Mouse (Mus musculus): Measurements from ENCODE around the gene Ccdc187. TPM values are rescaled to one million over a fixed set of nuclear protein-coding genes. Genes with fewer than 3 reads are reported as not detected.

Ccdc187 gene
- polyA plus RNA-seq, 2 experiments, result 0.03 to 0.26 TPM

DNA sequence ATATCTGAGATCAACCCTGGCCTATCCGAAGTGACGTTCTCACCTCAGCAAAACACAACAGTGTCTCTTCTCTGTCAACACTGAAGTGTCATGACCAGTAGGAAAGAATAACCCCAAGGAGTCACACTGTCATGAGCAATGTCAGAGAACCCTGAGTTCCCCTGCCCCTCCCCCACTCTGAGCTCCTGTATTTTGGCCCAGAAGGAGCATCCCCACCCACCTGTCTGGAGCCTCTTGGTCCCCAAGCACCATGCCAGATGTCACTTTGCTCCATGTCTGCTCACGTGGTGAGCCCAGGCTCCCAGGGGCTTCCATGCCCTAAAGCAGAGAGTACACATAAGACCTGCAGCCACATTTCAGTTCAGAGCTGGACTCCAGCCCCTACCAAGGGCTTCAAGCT lies 14.6 kb downstream of the Ccdc187 start:
- no peak for ATAC-seq (ENCODE audit: low FRiP score, low read depth)
- no peak for TF ChIP-seq POLR2A (IDR thresholded peaks at IDR 0.05; ENCODE audit: borderline replicate concordance, extremely low read depth, insufficient read depth, insufficient read length)
- Histone ChIP-seq H3K27me3 (ENCODE audit: control insufficient read depth, insufficient read depth, low read length) (no peaks in the 10 kb centered on the region), H3K36me3 (ENCODE audit: control insufficient read depth, insufficient read depth, low read length) (no peaks in the 10 kb centered on the region), H3K9me3 (ENCODE audit: control insufficient read depth, low read length) (no peaks in the 10 kb centered on the region), H3K4me3 (replicated peaks; ENCODE audit: low read length) (no peak overlapping the region), H3K9ac (ENCODE audit: low read depth, low read length, severe bottlenecking) (no peak overlapping the region), H3K27ac (replicated peaks; ENCODE audit: low read depth, low read length) (no peak overlapping the region), H3K4me1 (ENCODE audit: control insufficient read depth, insufficient read depth, low read length) (no peaks in the 10 kb centered on the region), H3K4me2 (replicated peaks; ENCODE audit: low read depth, low read length, severe bottlenecking) (no peak overlapping the region)
- 84% methylated on average over 3 of the region's 3 CpGs for WGBS
- no peak for DNase-seq (ENCODE audit: low spot score)

DNA sequence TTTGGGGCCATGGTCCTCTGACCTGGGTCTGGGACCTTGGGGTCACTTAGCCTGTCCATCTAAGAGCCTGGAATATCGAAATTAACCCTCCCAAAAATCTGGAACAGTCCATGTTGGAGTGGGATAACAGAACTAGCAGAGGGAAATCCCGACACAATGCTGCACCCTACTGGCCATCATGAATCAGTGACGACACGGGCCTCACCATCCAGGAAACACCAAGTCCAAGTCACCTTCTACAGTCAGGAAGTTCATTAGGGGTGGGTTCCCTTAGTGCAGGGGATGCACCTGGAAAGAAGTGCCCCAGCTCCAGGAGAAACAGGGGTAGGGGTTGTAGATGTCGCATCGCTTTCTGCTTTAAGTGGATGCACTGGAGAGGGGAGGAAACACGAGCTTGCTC lies 20.7 kb downstream of the Ccdc187 start:
- Histone ChIP-seq H3K9me3 (ENCODE audit: control insufficient read depth, low read length) (no peaks in the 10 kb centered on the region), H3K4me3 (replicated peaks; ENCODE audit: low read length) (no peak overlapping the region), H3K4me1 (ENCODE audit: control insufficient read depth, insufficient read depth, low read length) (peaks cover 5% of the 10 kb centered on the region; the same call in 1 of the 2 replicates), H3K36me3 (ENCODE audit: control insufficient read depth, insufficient read depth, low read length) (no peaks in the 10 kb centered on the region), H3K4me2 (replicated peaks; ENCODE audit: low read depth, low read length, severe bottlenecking) (no peak overlapping the region), H3K27ac (replicated peaks; ENCODE audit: low read depth, low read length) (no peak overlapping the region), H3K27me3 (ENCODE audit: control insufficient read depth, insufficient read depth, low read length) (no peaks in the 10 kb centered on the region), H3K9ac (ENCODE audit: low read depth, low read length, severe bottlenecking) (no peak overlapping the region)
- ATAC-seq (ENCODE audit: low FRiP score, low read depth) (peak; percentile 81; the same call in 1 of the 2 replicates), DNase-seq (ENCODE audit: low spot score) (peak; percentile 72)
- TF ChIP-seq POLR2A (IDR thresholded peaks at IDR 0.05; ENCODE audit: borderline replicate concordance, extremely low read depth, insufficient read depth, insufficient read length), result no peak
- 19% methylated on average over 7 of the region's 7 CpGs for WGBS

DNA sequence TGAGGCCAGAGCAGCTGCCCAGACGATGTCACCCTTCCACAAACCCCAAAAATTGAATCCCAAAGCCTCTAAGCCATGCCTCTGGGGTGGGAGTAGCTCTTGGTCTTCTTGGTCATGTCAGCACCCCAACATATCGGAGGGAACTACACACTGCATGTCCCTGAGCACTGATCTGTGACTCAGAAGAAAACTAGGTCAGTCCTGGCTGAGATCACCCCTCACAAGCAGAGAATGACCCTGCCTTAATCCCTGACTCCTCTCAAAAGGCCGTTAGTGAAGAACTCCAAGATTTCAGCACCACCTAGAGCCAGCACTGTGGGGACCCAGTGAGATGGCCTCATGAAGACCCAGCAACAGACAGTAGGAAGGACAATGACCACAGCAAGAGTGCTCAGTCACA lies 26.1 kb downstream of the Ccdc187 start:
- ATAC-seq (ENCODE audit: low FRiP score, low read depth), result no peak
- TF ChIP-seq POLR2A (IDR thresholded peaks at IDR 0.05; ENCODE audit: borderline replicate concordance, extremely low read depth, insufficient read depth, insufficient read length), result no peak
- H3K27me3 ChIP-seq (ENCODE audit: control insufficient read depth, insufficient read depth, low read length), result no peaks in the 10 kb centered on the region
- no peak overlapping the region for H3K4me2 ChIP-seq (replicated peaks; ENCODE audit: low read depth, low read length, severe bottlenecking)
- DNase-seq (ENCODE audit: low spot score), result no peak
- no peaks in the 10 kb centered on the region for H3K36me3 ChIP-seq (ENCODE audit: control insufficient read depth, insufficient read depth, low read length)
- H3K9me3 ChIP-seq (ENCODE audit: control insufficient read depth, low read length), result no peaks in the 10 kb centered on the region
- H3K4me3 ChIP-seq (replicated peaks; ENCODE audit: low read length), result no peak overlapping the region
- peaks cover 17% of the 10 kb centered on the region for H3K4me1 ChIP-seq (ENCODE audit: control insufficient read depth, insufficient read depth, low read length)
- no peak overlapping the region for H3K9ac ChIP-seq (ENCODE audit: low read depth, low read length, severe bottlenecking)
- no peak overlapping the region for H3K27ac ChIP-seq (replicated peaks; ENCODE audit: low read depth, low read length)
- 58% methylated on average over 3 of the region's 3 CpGs for WGBS

DNA sequence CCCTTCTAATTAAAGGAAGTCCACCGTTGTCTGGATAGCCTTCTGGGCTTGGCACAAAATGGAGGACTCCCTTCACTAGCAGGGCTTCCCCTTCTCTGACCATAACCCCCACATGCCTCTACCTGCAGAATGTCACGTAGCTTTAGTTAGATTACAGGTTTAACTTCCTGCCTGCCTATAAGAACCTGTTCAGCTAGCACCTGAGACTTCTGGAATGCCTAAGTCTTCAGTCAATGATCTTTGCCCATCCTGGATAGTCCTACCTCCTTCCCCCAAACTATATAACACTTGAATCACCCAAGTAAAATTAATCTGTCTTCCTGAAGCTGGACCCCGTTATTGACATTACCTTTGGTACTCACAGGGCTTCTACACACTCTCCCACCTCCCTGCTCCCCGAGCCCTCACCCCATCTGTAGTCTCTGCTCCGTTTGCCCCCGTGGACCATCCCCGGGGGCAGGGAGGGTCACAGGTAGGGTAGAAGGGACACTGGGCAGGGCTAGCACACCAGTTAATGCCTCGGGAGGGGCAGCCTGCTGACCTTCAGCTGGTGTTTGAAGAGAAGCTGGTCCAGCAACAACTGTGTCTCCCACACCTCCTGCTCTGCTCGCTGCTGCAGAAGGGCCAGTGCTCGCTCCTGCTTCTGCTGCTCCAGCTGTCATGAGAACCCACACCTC lies 28.2 kb downstream of the Ccdc187 start:
- Histone ChIP-seq H3K27ac (replicated peaks; ENCODE audit: low read depth, low read length) (no peak overlapping the region), H3K4me2 (replicated peaks; ENCODE audit: low read depth, low read length, severe bottlenecking) (no peak overlapping the region), H3K36me3 (ENCODE audit: control insufficient read depth, insufficient read depth, low read length) (no peaks in the 10 kb centered on the region), H3K27me3 (ENCODE audit: control insufficient read depth, insufficient read depth, low read length) (no peaks in the 10 kb centered on the region), H3K9ac (ENCODE audit: low read depth, low read length, severe bottlenecking) (no peak overlapping the region), H3K4me1 (ENCODE audit: control insufficient read depth, insufficient read depth, low read length) (peaks cover 17% of the 10 kb centered on the region), H3K4me3 (replicated peaks; ENCODE audit: low read length) (no peak overlapping the region), H3K9me3 (ENCODE audit: control insufficient read depth, low read length) (no peaks in the 10 kb centered on the region)
- 77% methylated on average over 10 of the region's 10 CpGs for WGBS
- ATAC-seq (ENCODE audit: low FRiP score, low read depth) (no peak), DNase-seq (ENCODE audit: low spot score) (no peak)
- no peak for TF ChIP-seq POLR2A (IDR thresholded peaks at IDR 0.05; ENCODE audit: borderline replicate concordance, extremely low read depth, insufficient read depth, insufficient read length)

DNA sequence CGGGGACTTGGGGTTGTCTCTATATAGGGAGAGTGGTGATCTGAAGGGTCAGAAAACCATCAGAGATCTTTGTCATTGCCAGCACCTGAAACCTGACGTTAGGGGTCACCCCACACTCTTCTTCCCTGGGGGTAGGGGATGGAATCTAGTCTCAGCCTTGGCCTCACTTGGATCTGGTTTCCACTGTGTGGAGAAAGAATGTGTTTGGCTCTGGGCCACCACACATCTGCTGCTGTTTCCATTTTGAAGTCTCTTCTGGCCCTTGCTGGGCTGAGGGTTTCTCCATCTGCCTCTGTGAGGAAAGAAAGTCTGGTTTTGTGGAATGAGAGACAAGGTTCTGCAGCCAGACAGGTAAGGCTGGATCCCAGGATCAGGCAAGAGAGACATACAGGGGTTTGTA lies 29.3 kb downstream of the Ccdc187 start:
- Histone ChIP-seq H3K9me3 (ENCODE audit: control insufficient read depth, low read length) (no peaks in the 10 kb centered on the region), H3K4me3 (replicated peaks; ENCODE audit: low read length) (no peak overlapping the region), H3K4me1 (ENCODE audit: control insufficient read depth, insufficient read depth, low read length) (peaks cover 17% of the 10 kb centered on the region), H3K9ac (ENCODE audit: low read depth, low read length, severe bottlenecking) (no peak overlapping the region), H3K27me3 (ENCODE audit: control insufficient read depth, insufficient read depth, low read length) (no peaks in the 10 kb centered on the region), H3K4me2 (replicated peaks; ENCODE audit: low read depth, low read length, severe bottlenecking) (no peak overlapping the region), H3K36me3 (ENCODE audit: control insufficient read depth, insufficient read depth, low read length) (no peaks in the 10 kb centered on the region), H3K27ac (replicated peaks; ENCODE audit: low read depth, low read length) (0 out of 2 replicates have a peak overlapping the region, but pooled peaks have one; percentile 20)
- DNase-seq (ENCODE audit: low spot score) (peak; percentile 73), ATAC-seq (ENCODE audit: low FRiP score, low read depth) (peak; percentile 76)
- no peak for TF ChIP-seq POLR2A (IDR thresholded peaks at IDR 0.05; ENCODE audit: borderline replicate concordance, extremely low read depth, insufficient read depth, insufficient read length)
- WGBS, result 53% methylated on average over 2 of the region's 2 CpGs
